Mouse (Mus musculus) splenic B cell, adult 2 months (primary cell): ENCODE results near the gene 1700123O20Rik.

Experiments used
- DNase-seq: peaks from one replicate; pipeline ENCODE4 v3.0.0-alpha.2; 2011; ENCODE audit warnings: low read depth, low spot score
- H3K27me3 ChIP-seq: 2 replicates; pipeline ENCODE4 v1.6.1; 2012; ENCODE audit warnings: mild to moderate bottlenecking, low read length, moderate library complexity, mixed read lengths; ENCODE audit not compliant: control insufficient read depth, poor library complexity, insufficient read depth, severe bottlenecking
- H3K36me3 ChIP-seq: 2 replicates; pipeline ENCODE4 v1.6.1; 2012; ENCODE audit warnings: mild to moderate bottlenecking, low read length, moderate library complexity, mixed read lengths; ENCODE audit not compliant: control insufficient read depth, poor library complexity, insufficient read depth, severe bottlenecking

The 1700123O20Rik gene

DNA sequence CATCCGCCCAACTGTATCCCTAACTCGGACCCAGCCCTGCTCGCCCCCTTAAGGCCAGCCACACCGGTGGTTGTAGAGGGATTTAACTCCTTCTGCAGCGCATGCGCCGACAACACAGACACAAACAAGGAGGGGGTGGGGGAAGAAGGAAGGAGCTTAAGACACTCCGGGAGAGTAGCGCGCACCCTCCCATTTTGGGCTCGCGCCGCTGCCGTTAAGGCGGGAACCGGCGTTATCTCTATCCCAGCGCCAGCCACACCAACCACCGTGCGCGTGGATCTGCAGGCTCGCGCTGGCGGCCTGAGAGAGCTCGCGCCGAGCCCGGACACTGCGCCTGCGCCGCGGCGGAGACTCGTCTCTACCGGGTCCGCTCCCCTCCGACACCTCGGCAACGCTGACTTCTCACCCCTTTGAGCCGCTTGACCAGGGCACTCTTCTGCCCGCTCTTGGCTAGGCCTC lies at the start of gene 1700123O20Rik:
Gene 1700123O20Rik, plus strand, starts transcription at position 154 of the 459 bp plus-strand sequence.
- Histone ChIP-seq H3K36me3 (peaks cover 7% of the 10 kb centered on the region; the same call in 1 of the 2 replicates), H3K27me3 (no peaks in the 10 kb centered on the region)
- peak; percentile 83 for DNase-seq

DNA sequence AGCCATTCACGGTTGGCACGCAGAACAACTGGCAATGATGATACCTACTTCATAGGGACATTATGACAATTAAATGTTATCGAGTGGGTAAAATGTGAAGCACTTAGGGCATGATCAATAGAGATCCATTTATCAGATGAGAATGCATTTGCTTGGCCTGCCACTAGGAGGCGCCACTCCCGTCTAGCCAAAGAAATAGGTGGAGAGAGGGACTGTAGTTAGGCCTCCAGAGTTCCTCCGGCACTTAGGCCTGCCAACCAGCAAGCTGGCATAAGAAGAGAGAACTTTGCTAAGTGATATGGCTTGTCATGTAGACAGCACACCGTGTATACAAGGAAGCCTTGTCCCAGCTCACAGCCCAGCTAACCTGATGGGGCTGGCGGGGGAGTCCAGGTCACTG lies 49.1 kb upstream of the 1700123O20Rik start:
- DNase-seq = peak; percentile 71
- Histone ChIP-seq H3K27me3 (no peaks in the 10 kb centered on the region), H3K36me3 (no peaks in the 10 kb centered on the region)

- H3K27me3 ChIP-seq = no peaks in the 10 kb centered on the region
- DNase-seq = no peak
- peaks cover 2% of the 10 kb centered on the region; the same call in 1 of the 2 replicates for H3K36me3 ChIP-seq
These were observed 47.8 kb upstream of the 1700123O20Rik start for GRCm38 (mm10) chr14:54638210-54638609.

DNA sequence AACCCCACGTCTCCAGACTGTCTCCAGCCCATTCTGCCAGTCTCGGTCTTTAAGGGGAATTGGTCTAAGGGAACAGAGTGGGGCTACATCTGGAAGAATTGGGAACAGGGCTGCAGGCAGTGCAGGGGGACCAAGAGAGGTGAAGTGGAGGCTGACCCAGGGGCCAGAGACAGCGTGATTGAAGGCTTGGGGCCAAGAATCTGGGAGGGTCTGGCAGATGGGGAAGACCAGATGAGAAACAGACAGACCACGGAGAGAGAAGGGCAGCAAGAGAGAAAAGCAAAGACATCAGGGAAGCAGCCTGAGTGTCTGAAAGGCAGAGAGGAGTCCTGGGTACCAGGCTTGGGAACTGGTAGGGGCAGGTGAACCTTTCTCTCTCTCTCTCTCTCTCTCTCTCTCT lies 45.9 kb upstream of the 1700123O20Rik start:
- DNase-seq = no peak
- Histone ChIP-seq H3K27me3 (no peaks in the 10 kb centered on the region), H3K36me3 (peaks cover 10% of the 10 kb centered on the region)

DNA sequence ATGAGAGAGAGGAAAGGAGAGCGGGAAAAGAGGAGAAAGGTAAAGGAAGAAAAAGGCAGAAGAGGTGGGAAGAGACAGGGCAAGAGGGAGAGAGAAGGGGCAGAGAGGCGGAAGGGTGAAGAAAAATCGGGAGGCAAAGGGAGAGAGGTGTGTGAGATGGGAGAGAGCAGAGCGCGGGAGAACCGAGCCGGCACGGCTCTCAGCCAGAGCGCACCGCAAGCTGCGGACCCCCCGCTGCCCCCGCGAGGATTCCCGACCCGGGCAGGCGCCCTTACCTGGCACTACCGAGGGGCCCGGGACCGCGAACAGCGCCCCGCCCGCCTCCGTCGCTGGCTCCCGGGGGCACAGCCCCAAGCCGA lies 45.1 kb upstream of the 1700123O20Rik start, which contains the start of gene Gm17606:
Gene Gm17606, plus strand, starts transcription at position 7 of the 359 bp plus-strand sequence.
- peaks cover 13% of the 10 kb centered on the region for H3K36me3 ChIP-seq
- no peak for DNase-seq
- no peaks in the 10 kb centered on the region for H3K27me3 ChIP-seq

GRCm38 (mm10) chr14:54641305-54641969 lies 44.6 kb upstream of the 1700123O20Rik start, which contains the start of gene Cdh24:
Gene Cdh24, minus strand, starts transcription at chr14:54641364.
- H3K36me3 ChIP-seq = peaks cover 15% of the 10 kb centered on the region
- peak; percentile 90 for DNase-seq
- no peaks in the 10 kb centered on the region for H3K27me3 ChIP-seq

- no peaks in the 10 kb centered on the region for H3K27me3 ChIP-seq
- H3K36me3 ChIP-seq = peaks cover 18% of the 10 kb centered on the region
- DNase-seq = no peak
These were observed 43.6 kb upstream of the 1700123O20Rik start for GRCm38 (mm10) chr14:54642224-54642944.

DNA sequence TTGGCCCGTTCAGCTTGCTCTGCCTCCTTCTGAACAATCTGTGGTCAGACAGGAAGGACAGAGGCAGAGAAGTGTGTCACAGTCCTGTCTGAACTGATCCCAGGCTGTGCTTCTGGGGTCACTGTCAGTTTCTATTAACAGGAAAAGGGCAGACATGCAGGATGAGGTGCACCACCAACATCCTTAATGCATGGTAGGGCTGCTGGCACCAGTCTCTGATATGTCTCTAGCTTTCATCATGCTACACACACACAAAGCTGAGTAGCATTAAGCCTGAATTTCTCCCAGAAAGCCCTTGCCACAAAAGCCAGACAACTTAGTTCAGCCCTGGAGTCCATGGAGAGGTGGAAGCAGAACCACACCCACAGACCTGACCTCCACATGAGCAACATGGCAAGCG lies 43.0 kb upstream of the 1700123O20Rik start:
- Histone ChIP-seq H3K27me3 (no peaks in the 10 kb centered on the region), H3K36me3 (peaks cover 18% of the 10 kb centered on the region)
- no peak for DNase-seq

GRCm38 (mm10) chr14:54644294-54644693 lies 41.7 kb upstream of the 1700123O20Rik start:
- Histone ChIP-seq H3K36me3 (peaks cover 20% of the 10 kb centered on the region), H3K27me3 (no peaks in the 10 kb centered on the region)
- no peak for DNase-seq

DNA sequence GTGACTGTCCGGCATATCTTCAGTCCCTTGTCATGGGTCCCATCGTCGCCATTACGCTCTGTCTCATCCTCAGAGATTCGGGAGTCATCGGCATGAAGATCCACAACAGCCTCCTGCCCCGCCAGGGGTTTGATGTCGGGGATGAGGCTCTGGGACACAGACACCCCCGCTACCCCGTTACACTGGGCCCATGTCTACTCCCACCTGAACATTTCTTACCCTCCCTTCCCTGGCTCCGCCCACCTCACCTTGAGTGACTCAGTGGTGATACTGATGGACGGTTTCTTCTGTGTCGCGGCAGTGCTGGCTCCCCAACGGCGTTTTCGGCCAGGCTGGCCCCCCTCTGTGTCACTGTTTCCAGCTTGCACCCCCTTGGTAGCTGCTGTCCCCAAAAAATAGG lies 39.6 kb upstream of the 1700123O20Rik start:
- H3K27me3 ChIP-seq = no peaks in the 10 kb centered on the region
- H3K36me3 ChIP-seq = peaks cover 26% of the 10 kb centered on the region
- no peak for DNase-seq

DNA sequence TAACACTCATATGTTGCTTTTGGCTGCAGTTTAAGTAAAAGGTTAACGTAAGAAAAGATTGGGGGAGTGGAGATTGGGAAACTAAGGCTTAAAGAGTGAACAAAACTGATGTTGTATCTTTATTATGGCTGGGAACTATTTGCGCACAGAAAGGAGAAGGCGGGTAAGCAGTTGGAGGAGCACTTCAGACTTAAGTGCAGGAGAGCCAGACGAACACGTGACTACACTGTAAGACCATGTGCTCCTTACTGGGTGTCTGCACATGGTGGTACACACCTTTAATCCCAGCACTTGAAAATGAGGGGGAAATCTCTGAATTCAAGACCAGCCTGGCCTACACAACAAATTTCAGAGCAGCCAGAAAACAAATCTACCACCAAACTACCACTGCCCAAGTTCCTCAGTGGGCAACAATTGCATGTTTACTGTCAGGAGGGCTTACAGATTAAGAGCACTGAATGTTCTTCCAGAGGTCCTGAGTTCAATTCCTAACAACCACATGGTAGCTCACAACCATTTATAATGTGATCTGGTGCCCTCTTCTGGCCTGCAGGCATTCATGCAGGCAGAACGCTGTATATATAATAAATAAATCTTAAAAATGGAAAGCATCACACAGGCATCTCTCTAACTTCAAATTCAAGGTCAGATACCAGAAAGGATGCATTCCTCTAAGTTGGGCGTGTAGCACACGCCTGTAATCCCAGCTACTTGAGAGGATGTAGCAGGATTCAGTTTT lies 38.9 kb upstream of the 1700123O20Rik start:
- no peaks in the 10 kb centered on the region for H3K27me3 ChIP-seq
- no peak for DNase-seq
- peaks cover 26% of the 10 kb centered on the region for H3K36me3 ChIP-seq

DNA sequence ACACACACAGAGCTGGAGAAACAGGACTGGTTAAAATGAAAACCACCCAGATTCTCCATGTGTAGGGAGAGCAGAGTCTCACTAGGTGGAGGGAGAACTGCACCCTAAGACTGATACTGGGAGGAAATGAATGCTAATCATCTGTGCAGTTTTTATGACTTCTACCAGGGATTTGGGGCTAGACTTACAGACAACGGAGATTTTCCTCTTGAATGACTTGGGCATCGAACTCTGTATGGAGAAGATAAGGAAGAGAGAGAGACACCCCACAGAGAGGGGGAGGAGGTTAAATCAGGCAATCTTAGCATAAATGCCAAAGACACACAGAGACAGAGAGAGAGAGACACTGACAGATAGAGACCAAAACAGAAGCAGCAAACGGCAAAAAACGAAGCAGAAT lies 38.1 kb upstream of the 1700123O20Rik start:
- Histone ChIP-seq H3K27me3 (no peaks in the 10 kb centered on the region), H3K36me3 (peaks cover 23% of the 10 kb centered on the region)
- no peak for DNase-seq

- peak; percentile 94 for DNase-seq
- H3K36me3 ChIP-seq = peaks cover 17% of the 10 kb centered on the region
- no peaks in the 10 kb centered on the region for H3K27me3 ChIP-seq
These were observed 35.2 kb upstream of the 1700123O20Rik start for GRCm38 (mm10) chr14:54650621-54651454.

DNA sequence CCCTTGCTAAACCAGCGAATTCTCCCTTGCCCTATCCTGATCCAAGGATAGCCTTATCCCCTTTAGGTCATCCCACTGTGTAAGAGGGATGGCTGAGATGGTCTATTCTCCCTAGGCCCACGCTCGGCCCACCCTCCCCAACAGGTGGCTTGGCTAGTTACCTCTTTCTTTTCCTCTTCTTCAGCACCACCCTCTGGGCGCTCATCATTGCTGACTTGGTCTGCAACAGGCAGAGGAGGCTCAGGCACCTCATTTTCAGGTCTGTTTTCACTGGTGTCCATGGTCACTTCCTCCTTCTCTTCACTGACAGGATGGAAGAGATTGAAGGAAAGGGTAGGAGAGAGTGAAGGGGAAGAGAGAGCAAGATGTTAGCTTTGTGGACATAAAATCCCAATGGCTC lies 34.5 kb upstream of the 1700123O20Rik start:
- no peaks in the 10 kb centered on the region for H3K27me3 ChIP-seq
- no peak for DNase-seq
- H3K36me3 ChIP-seq = peaks cover 17% of the 10 kb centered on the region
